Mouse (Mus musculus) spleen, adult 2 months (tissue): ENCODE results near the gene Frmd8.

Source experiments
- CTCF ChIP-seq: fragments of 200-500 bp; IDR thresholded peaks from 2 replicates; pipeline ENCODE4 v1.5.1; 2011; ENCODE audit warnings: mild to moderate bottlenecking, inconsistent platforms; ENCODE audit not compliant: insufficient read depth, insufficient read length, insufficient replicate concordance; ENCODE audit errors: extremely low read depth
- POLR2A ChIP-seq: fragments of 200-500 bp; IDR thresholded peaks from 2 replicates; pipeline ENCODE4 v1.6.1; 2011; ENCODE audit warnings: low read depth, low read length, inconsistent platforms

DNA sequence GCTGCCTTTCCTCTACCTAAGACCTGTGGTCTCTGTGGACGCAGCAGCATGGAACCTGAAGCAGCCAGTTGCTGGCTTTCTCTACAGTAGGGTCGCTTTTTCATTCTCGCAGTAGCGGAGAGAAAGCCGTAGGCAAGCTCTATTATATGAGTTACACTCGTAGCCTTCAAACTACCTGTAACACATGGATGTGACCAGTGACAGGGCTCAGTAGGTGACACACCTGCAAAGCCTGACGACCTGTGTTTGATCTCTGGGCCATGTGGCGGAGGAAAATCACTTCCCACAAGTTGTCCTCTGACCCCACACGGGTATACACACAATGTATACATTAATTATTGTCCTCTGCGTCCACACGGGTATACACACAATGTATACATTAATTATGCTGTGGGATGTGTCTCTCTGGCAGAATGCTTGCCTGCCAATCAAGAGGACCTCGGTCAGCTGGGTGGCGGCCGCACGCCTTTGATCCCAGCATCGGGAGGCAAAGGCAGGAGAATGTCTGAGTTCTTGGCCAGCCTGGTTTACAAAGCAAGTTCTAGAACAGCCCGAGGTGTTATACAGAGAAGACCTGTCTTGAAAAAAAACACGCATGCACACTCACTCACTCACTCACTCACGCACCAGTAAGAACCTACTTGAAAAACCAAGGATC, 45.0 kb downstream of the Frmd8 start:
- no peak for TF ChIP-seq CTCF
- TF ChIP-seq POLR2A, result no peak
